Mouse (Mus musculus) midbrain, embryonic 16.5 days (tissue): ENCODE data around the gene Gars. TPM values are rescaled to one million over a fixed set of nuclear protein-coding genes. Genes with fewer than 3 reads are reported as not detected.

Experiments
- ATAC-seq: fragments of 200-750 bp; cut with Nextera tagmentation; 2 replicates; pipeline ENCODE4 v1.8.0; 2017; ENCODE audit warnings: moderate TSS enrichment
- H3K27ac ChIP-seq: fragments of 300-500 bp; sonication (generic); 2 replicates; pipeline ENCODE4 v1.5.1; 2014; ENCODE audit warnings: mild to moderate bottlenecking, low read length, mixed read lengths
- H3K27me3 ChIP-seq: fragments of 300-500 bp; sonication (generic); 2 replicates; pipeline ENCODE4 v1.6.1; 2014; ENCODE audit warnings: low read depth, low read length, mixed read lengths; ENCODE audit not compliant: control insufficient read depth, insufficient read depth
- H3K36me3 ChIP-seq: fragments of 300-500 bp; sonication (generic); 2 replicates; pipeline ENCODE4 v1.6.1; 2014; ENCODE audit warnings: mild to moderate bottlenecking, low read length, moderate library complexity, mixed read lengths; ENCODE audit not compliant: control insufficient read depth, insufficient read depth
- H3K4me1 ChIP-seq: fragments of 300-500 bp; sonication (generic); 2 replicates; pipeline ENCODE4 v1.6.1; 2014; ENCODE audit warnings: mild to moderate bottlenecking, low read length, mixed read lengths; ENCODE audit not compliant: control insufficient read depth, insufficient read depth
- H3K4me2 ChIP-seq: fragments of 300-500 bp; sonication (generic); 2 replicates; pipeline ENCODE4 v1.6.1; 2014; ENCODE audit warnings: mild to moderate bottlenecking, low read length, mixed read lengths
- H3K4me3 ChIP-seq: fragments of 300-500 bp; sonication (generic); 2 replicates; pipeline ENCODE4 v1.5.1; 2014; ENCODE audit warnings: low read depth, mild to moderate bottlenecking, low read length, moderate library complexity, mixed read lengths
- H3K9ac ChIP-seq: fragments of 300-500 bp; sonication (generic); 2 replicates; pipeline ENCODE4 v1.6.1; 2014; ENCODE audit warnings: low read depth, low read length, mixed read lengths
- H3K9me3 ChIP-seq: fragments of 300-500 bp; sonication (generic); replicated peaks from 2 replicates; pipeline ENCODE4 v1.6.1; 2014; ENCODE audit warnings: mild to moderate bottlenecking, low read length, mixed read lengths; ENCODE audit not compliant: control insufficient read depth, poor library complexity, severe bottlenecking
- WGBS: fragments of 180-500 bp; shearing (Covaris S2); extraction: QIAGEN DNeasy Blood & Tissue Kit; methylation state at CpG from one replicate; pipeline ENCODE4 v1.1.7; 2014; 5-methylcytosine and 5-hydroxymethylcytosine counted together
- polyA plus RNA-seq: library from polyadenylated mRNA; unstranded; fragments of >200 nt; fragmentation: Nextera tagmentation; extraction: Ambion mirVana; gene quantifications from 2 replicates; pipeline ENCODE4 v1.2.1, GENCODE M21; 2015

Gene Gars
- 225 and 230 TPM in 2 replicates for polyA plus RNA-seq

GRCm38 (mm10) chr6:55037799-55038670 is at the start of gene Gars:
Gars (plus strand) TSS chr6:55038007.
- WGBS, result under 1% methylated on average over 87 of the region's 87 CpGs
- no peaks in the 10 kb centered on the region for H3K9me3 ChIP-seq
- ATAC-seq, result peak; percentile 97

DNA sequence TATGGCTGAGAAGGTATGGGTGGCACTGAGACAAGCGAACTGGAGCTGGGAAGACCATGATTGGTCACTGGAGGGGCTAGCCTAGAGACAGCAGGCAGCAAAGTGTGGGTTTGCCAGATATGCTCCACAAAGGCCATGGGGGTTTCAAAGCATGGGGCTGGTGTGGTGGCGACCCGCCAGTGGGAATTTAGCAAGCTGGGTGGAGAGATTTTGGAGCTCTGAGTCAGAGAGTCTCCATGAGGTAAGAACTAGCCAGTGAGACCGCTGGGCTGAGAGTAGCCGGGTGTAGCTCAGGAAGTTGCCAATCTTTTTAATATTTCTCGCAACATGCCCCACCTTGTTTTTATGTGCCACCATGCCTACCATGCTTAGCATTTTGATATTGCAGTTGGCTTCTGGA is 49.7 kb upstream of the Gars start:
- Histone ChIP-seq H3K4me1 (peaks cover 6% of the 10 kb centered on the region), H3K36me3 (no peaks in the 10 kb centered on the region), H3K4me2 (no peak overlapping the region), H3K9me3 (no peaks in the 10 kb centered on the region), H3K9ac (no peak overlapping the region), H3K27ac (no peak overlapping the region), H3K27me3 (no peaks in the 10 kb centered on the region), H3K4me3 (no peak overlapping the region)
- no peak for ATAC-seq
- 95% methylated on average over 6 of the region's 6 CpGs for WGBS

More at GRCm38 (mm10) chr6:55037799-55038670, at the start of gene Gars:
- Histone ChIP-seq H3K36me3 (no peaks in the 10 kb centered on the region), H3K4me2 (peak within 1 kb of the TSS; percentile 77), H3K4me3 (peak within 1 kb of the TSS; percentile 96), H3K27me3 (no peaks in the 10 kb centered on the region), H3K9ac (peak within 1 kb of the TSS; percentile 96), H3K27ac (peak within 1 kb of the TSS; percentile 96), H3K4me1 (peaks cover 20% of the 10 kb centered on the region)

- H3K36me3 ChIP-seq, result no peaks in the 10 kb centered on the region
- 87% methylated on average over 2 of the region's 2 CpGs for WGBS
- H3K4me1 ChIP-seq, result peaks cover 6% of the 10 kb centered on the region
- H3K27me3 ChIP-seq, result no peaks in the 10 kb centered on the region
- ATAC-seq, result no peak
- H3K9ac ChIP-seq, result no peak overlapping the region
- no peak overlapping the region for H3K4me2 ChIP-seq
- H3K27ac ChIP-seq, result no peak overlapping the region
- no peak overlapping the region for H3K4me3 ChIP-seq
- no peaks in the 10 kb centered on the region for H3K9me3 ChIP-seq
These were observed 46.6 kb upstream of the Gars start for GRCm38 (mm10) chr6:54991189-54991588.

- WGBS, result 3% methylated on average over 7 of the region's 7 CpGs
- no peak for ATAC-seq
- no peaks in the 10 kb centered on the region for H3K27me3 ChIP-seq
These were observed 45.7 kb upstream of the Gars start for GRCm38 (mm10) chr6:54992141-54992540.

GRCm38 (mm10) chr6:54992734-54993260 is 45.0 kb upstream of the Gars start, which contains the start of gene Ggct:
Ggct (minus strand) TSS chr6:54992950.
- under 1% methylated on average over 41 of the region's 41 CpGs for WGBS
- H3K9me3 ChIP-seq, result no peaks in the 10 kb centered on the region
- H3K27ac ChIP-seq, result peak within 1 kb of the TSS; percentile 64
- peak within 1 kb of the TSS; percentile 65 for H3K4me2 ChIP-seq
- peak within 1 kb of the TSS; percentile 66 for H3K4me3 ChIP-seq
- peaks cover 6% of the 10 kb centered on the region for H3K4me1 ChIP-seq
- peak; percentile 100 for ATAC-seq
- H3K9ac ChIP-seq, result peak within 1 kb of the TSS; percentile 77
- H3K36me3 ChIP-seq, result no peaks in the 10 kb centered on the region
- H3K27me3 ChIP-seq, result no peaks in the 10 kb centered on the region

More at GRCm38 (mm10) chr6:54992141-54992540, 45.7 kb upstream of the Gars start:
- Histone ChIP-seq H3K9me3 (no peaks in the 10 kb centered on the region), H3K4me2 (peak overlapping the region; percentile 65), H3K4me3 (peak overlapping the region; percentile 66), H3K9ac (peak overlapping the region; percentile 77), H3K27ac (peak overlapping the region; percentile 64), H3K4me1 (peaks cover 6% of the 10 kb centered on the region), H3K36me3 (no peaks in the 10 kb centered on the region)

- Histone ChIP-seq H3K4me3 (no peak overlapping the region), H3K9me3 (no peaks in the 10 kb centered on the region), H3K4me2 (no peak overlapping the region), H3K27me3 (no peaks in the 10 kb centered on the region), H3K36me3 (no peaks in the 10 kb centered on the region), H3K9ac (no peak overlapping the region), H3K27ac (no peak overlapping the region), H3K4me1 (peaks cover 6% of the 10 kb centered on the region)
- WGBS, result 90% methylated on average over 3 of the region's 3 CpGs
- no peak for ATAC-seq
These were observed 41.4 kb upstream of the Gars start for GRCm38 (mm10) chr6:54996361-54996760.

GRCm38 (mm10) chr6:54997726-54998125 is 40.1 kb upstream of the Gars start:
- 79% methylated on average over 6 of the region's 6 CpGs for WGBS
- no peak overlapping the region for H3K9ac ChIP-seq
- no peaks in the 10 kb centered on the region for H3K36me3 ChIP-seq
- H3K4me2 ChIP-seq, result no peak overlapping the region
- no peaks in the 10 kb centered on the region for H3K27me3 ChIP-seq
- no peaks in the 10 kb centered on the region for H3K4me1 ChIP-seq
- ATAC-seq, result no peak
- H3K4me3 ChIP-seq, result no peak overlapping the region
- no peak overlapping the region for H3K27ac ChIP-seq
- no peaks in the 10 kb centered on the region for H3K9me3 ChIP-seq

DNA sequence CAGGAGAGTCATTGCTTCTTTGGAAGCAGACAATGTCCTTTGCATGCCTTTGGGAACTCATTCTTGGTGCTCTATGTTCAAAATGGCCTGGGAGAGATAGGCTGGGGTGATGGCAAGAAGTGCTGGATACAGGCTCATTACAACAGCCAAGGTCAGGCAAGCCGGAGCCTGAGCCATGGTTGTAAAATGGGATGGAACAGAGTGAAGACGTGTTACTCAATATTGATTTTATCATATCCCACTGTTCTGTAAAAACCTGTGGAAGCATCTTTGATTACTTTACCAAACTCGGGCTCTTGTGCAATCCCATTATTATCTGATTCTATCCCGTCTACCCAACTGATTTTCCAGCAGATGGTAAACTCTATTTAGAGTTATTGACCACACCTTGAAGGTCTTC is 36.5 kb upstream of the Gars start:
- ATAC-seq, result no peak
- 86% methylated on average over 4 of the region's 4 CpGs for WGBS
- Histone ChIP-seq H3K9ac (no peak overlapping the region), H3K4me2 (no peak overlapping the region), H3K36me3 (no peaks in the 10 kb centered on the region), H3K27me3 (no peaks in the 10 kb centered on the region), H3K4me3 (no peak overlapping the region), H3K4me1 (no peaks in the 10 kb centered on the region), H3K27ac (no peak overlapping the region), H3K9me3 (no peaks in the 10 kb centered on the region)

DNA sequence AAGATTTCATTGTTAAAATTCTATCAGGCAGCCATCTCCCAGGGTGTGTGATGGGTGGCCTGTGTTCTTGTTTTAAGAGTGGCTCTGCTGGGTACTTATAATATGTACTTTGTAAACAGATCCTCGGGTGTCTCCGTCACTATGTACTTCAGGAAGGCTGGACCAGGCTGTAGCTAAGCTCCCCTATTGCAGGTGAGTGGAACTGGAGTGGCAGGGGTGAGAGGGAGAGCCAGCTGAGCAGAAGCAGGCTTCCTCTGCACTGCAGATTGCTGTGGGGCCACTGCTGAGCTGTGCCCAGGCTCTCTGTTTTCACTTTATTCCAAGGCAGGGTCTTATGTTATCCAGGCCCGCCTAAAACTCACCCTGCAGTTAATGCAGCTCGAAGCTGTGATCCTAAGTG is 35.4 kb upstream of the Gars start:
- Histone ChIP-seq H3K9me3 (no peaks in the 10 kb centered on the region), H3K27me3 (no peaks in the 10 kb centered on the region), H3K4me3 (no peak overlapping the region), H3K36me3 (no peaks in the 10 kb centered on the region), H3K27ac (no peak overlapping the region), H3K4me2 (no peak overlapping the region), H3K9ac (no peak overlapping the region), H3K4me1 (no peaks in the 10 kb centered on the region)
- no peak for ATAC-seq
- 78% methylated on average over 4 of the region's 4 CpGs for WGBS
